Mouse (Mus musculus) lung, adult 2 months (tissue): ENCODE results near the gene Slc4a1ap.

Experiments used
- CTCF ChIP-seq: fragments of 200-500 bp; IDR thresholded peaks from 2 replicates; pipeline ENCODE4 v1.5.1; 2011; ENCODE audit warnings: mild to moderate bottlenecking, low read length, control low read depth; ENCODE audit not compliant: insufficient read depth
- POLR2A ChIP-seq: fragments of 200-500 bp; IDR thresholded peaks from 2 replicates; pipeline ENCODE4 v1.6.1; 2011; ENCODE audit warnings: low read depth, mild to moderate bottlenecking, control low read depth, low read length, borderline replicate concordance; ENCODE audit errors: extremely low read depth

DNA sequence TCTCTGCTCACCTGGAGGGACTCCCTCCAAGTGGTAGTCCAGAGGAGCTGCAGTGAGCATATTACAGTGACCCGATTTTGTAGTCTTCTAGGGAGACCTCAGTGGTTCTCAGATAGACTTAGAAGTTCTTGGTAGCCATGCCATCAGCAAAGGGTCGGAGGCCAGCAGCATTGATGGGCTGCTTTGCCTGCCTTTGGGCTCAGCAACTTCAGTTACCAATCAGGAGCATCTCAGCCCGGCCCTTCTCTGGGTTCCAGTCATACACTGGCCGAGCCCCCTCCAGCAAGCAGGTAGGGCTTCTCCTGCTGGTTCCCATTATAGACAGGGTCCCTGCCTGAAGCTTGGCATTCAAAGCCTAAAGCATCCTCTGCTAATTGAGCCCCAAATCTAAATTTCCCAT lies 69.1 kb downstream of the Slc4a1ap start:
- TF ChIP-seq CTCF = no peak
- no peak for TF ChIP-seq POLR2A
